Comparison of ENCODE assay signal across 25 mouse cellular contexts in the genomic region with DNA sequence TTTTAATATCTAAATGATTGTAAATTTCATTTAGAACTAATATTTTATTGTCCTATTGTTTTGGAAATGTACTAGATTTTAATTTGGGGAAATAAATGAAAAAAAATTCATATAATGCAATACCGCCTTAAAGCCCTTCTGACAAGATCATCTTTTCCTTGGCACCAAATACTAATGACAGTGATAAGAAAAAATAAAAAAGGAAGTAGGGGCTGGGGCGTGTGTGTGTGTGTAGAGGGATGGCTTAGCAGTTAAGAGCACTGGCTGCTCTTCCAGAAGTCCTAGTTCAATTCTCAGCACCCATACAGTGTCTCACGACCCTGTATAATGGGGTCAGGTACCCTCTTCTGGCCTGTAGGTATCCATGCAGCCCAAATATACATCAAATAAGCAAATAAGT. TPM values are rescaled to one million over a fixed set of nuclear protein-coding genes. Genes with fewer than 3 reads are reported as not detected.
DNase-seq lines count a peak whose midpoint lies in the region; ATAC-seq and TF ChIP-seq lines count a peak whose summit lies in the region.
"Had no signal": no experiment of that assay in that cellular context is flagged by ENCODE, and none has a peak within 500 bp of the region (broad histone marks: within the 10 kb centered on the region; RNA-seq: fewer than 3 reads in every experiment).

No protein-coding gene starts in this region.

- H3K36me3 ChIP-seq in heart, embryonic 12.5 days, result no peaks in the 10 kb centered on the region
- H3K36me3 ChIP-seq in MEL (ENCODE audit: control insufficient read depth in 1 of 2, insufficient read depth in 2 of 2, low read length in 2 of 2), result peaks cover 0 to 3% of the 10 kb centered on the region in 2 experiments; a peak in 1 of 4 replicates
- H3K36me3 ChIP-seq: G1E had no signal

- no peaks in the 10 kb centered on the region for H3K79me2 ChIP-seq in MEL (ENCODE audit: control insufficient read depth, insufficient read depth, low read length, poor library complexity)

- peak; percentile 55 to 82 for TF ChIP-seq EP300 in MEL (IDR thresholded peaks at IDR 0.05; ENCODE audit: low read depth in 1 of 2, low read length in 2 of 2)

- TF ChIP-seq POLR2A in MEL (IDR thresholded peaks at IDR 0.05; ENCODE audit: control insufficient read depth in 1 of 2, insufficient read depth in 1 of 2, low read depth in 1 of 2, low read length in 2 of 2, poor library complexity in 1 of 2), result no peak

- no peak for ATAC-seq in heart, embryonic 12.5 days (ENCODE audit: insufficient number of reproducible peaks, low FRiP score)
- ATAC-seq: activated CD4-positive, CD25-positive, alpha-beta regulatory T cell, adult 4 months; CD4-positive, CD25-positive, alpha-beta regulatory T cell, adult 4 months; Patski had no signal

- no peaks in the 10 kb centered on the region for H3K4me1 ChIP-seq in heart, embryonic 12.5 days (replicated peaks)
- H3K4me1 ChIP-seq in MEL (ENCODE audit: control insufficient read depth in 1 of 2, insufficient read depth in 2 of 2, low read length in 2 of 2), result peaks cover 0 to 11% of the 10 kb centered on the region in 2 experiments; a peak in 2 of 4 replicates

- no peak overlapping the region for H3K27ac ChIP-seq in heart, embryonic 12.5 days (ENCODE audit: poor library complexity, severe bottlenecking)
- no peak overlapping the region for H3K27ac ChIP-seq in MEL (ENCODE audit: control insufficient read depth, low read depth, low read length)

- no peak overlapping the region for H3K9ac ChIP-seq in heart, embryonic 12.5 days
- H3K9ac ChIP-seq in MEL (ENCODE audit: control insufficient read depth, low read depth, low read length, poor library complexity, severe bottlenecking), result no peak overlapping the region

- DNase-seq in heart, adult 11 months, result peak; percentile 30
- DNase-seq in 416B (ENCODE audit: low read depth) (peak; percentile 7), MEL (ENCODE audit: low read depth, low spot score) (peak; percentile 81), MEL-GATA-1-ER (ENCODE audit: extremely low read depth, low read depth) (peak; percentile 47)
- no peak for DNase-seq in adrenal gland, adult 2 months
- no peak for DNase-seq in gastrocnemius, adult 8-10 months (ENCODE audit: low spot score in 2 of 2)
- DNase-seq in cerebellum, adult 11-12 months, result no peak
- DNase-seq: adrenal gland, adult 8-10 months; adrenal gland, postnatal 10 days; adrenal gland, postnatal 14 days; adrenal gland, postnatal 25 days; adrenal gland, postnatal 36 days; B cell, adult 2 months; cerebellum, adult 11 months; cerebellum, adult 18-20 months; cerebellum, adult 2 months; cerebellum, adult 8-10 months; cerebellum, adult 9-10 months; cerebellum, adult 9-11 months had no signal

- TF ChIP-seq RAD21 in MEL (IDR thresholded peaks at IDR 0.05; ENCODE audit: low read depth, low read length), result no peak

- TF ChIP-seq CTCF in MEL (IDR thresholded peaks at IDR 0.05 in 2 of 3, conservative IDR thresholded peaks at IDR 0.05 in 1 of 3; ENCODE audit: control insufficient read depth in 1 of 3, insufficient read depth in 1 of 3, low read depth in 2 of 3, low read length in 3 of 3, poor library complexity in 1 of 3, severe bottlenecking in 1 of 3), result no peak

- H3K9me3 ChIP-seq in heart, embryonic 12.5 days (replicated peaks), result peaks cover 6% of the 10 kb centered on the region
- H3K9me3 ChIP-seq in MEL (replicated peaks; ENCODE audit: insufficient read depth, low read length), result no peaks in the 10 kb centered on the region

- H3K4me3 ChIP-seq in heart, embryonic 12.5 days, result no peak overlapping the region
- H3K4me3 ChIP-seq in MEL (ENCODE audit: control insufficient read depth in 1 of 2, insufficient read depth in 1 of 2, low read depth in 2 of 2, low read length in 2 of 2), result no peak overlapping the region

- 0 out of 2 replicates have a peak, but pooled peaks cover 5% of the 10 kb centered on the region for H3K27me3 ChIP-seq in heart, embryonic 12.5 days (replicated peaks)
- H3K27me3 ChIP-seq in MEL (ENCODE audit: control insufficient read depth in 1 of 2, insufficient read depth in 2 of 2, low read length in 2 of 2), result no peaks in the 10 kb centered on the region
- H3K27me3 ChIP-seq: CH12.LX had no signal

- H3K4me2 ChIP-seq in heart, embryonic 12.5 days, result no peak overlapping the region

- WGBS in heart, embryonic 12.5 days, result 68% methylated on average over 3 of the region's 3 CpGs

TF ChIP-seq in MEL, 35 proteins besides CTCF, POLR2A, EP300 and RAD21:
- TF ChIP-seq ZNF384 (IDR thresholded peaks at IDR 0.05; ENCODE audit: low read depth, low read length) (peak; percentile 80), MYC (IDR thresholded peaks at IDR 0.05; ENCODE audit: low read depth, low read length) (0 out of 2 replicates have a peak, but pooled peaks have one; percentile 24), MXI1 (IDR thresholded peaks at IDR 0.05; ENCODE audit: low read depth, low read length) (peak; percentile 29; the same call in 1 of the 2 replicates), USF1 (IDR thresholded peaks at IDR 0.05; ENCODE audit: low read depth, low read length) (no peak), ETS1 (IDR thresholded peaks at IDR 0.05; ENCODE audit: low read depth, low read length) (peak; percentile 33; the same call in 1 of the 2 replicates), POLR2AphosphoS5 (IDR thresholded peaks at IDR 0.05; ENCODE audit: borderline replicate concordance, low read depth, low read length) (no peak), GATA1 (IDR thresholded peaks at IDR 0.05; ENCODE audit: low read depth, low read length) (peak; percentile 79), MEF2A (IDR thresholded peaks at IDR 0.05; ENCODE audit: extremely low read depth, insufficient replicate concordance, low read depth, low read length, poor library complexity, severe bottlenecking) (no peak), MAZ (IDR thresholded peaks at IDR 0.05; ENCODE audit: low read depth, low read length) (peak; percentile 64; the same call in 1 of the 2 replicates), RCOR1 (IDR thresholded peaks at IDR 0.05; ENCODE audit: low read depth, low read length) (peak; percentile 69), TCF12 (IDR thresholded peaks at IDR 0.05; ENCODE audit: low read depth, low read length) (peak; percentile 51; the same call in 1 of the 2 replicates), TAL1 (IDR thresholded peaks at IDR 0.05; ENCODE audit: low read length) (no peak), JUND (IDR thresholded peaks at IDR 0.05; ENCODE audit: low read depth, low read length) (0 out of 2 replicates have a peak, but pooled peaks have one; percentile 31)

RNA-seq across cellular contexts. Expression of a gene that starts 36.4 kb away (rescaled TPM):
- polyA plus RNA-seq in heart, embryonic 12.5 days (2016; fragmentation: Nextera tagmentation; extraction: Ambion mirVana), result 104 and 105 TPM in 2 replicates
- 153 and 157 TPM in 2 replicates for total RNA-seq in MEL (2012; rRNA removed)
- polyA plus RNA-seq in MEL (2012; ENCODE audit: insufficient read depth in 1 of 2, insufficient read length in 2 of 2, low read depth in 1 of 2, low replicate concordance in 2 of 2, missing spikeins in 1 of 2), result 100 to 1,000 TPM; 309 to 348 TPM
- total RNA-seq in adrenal gland, adult 2 months (2021), result 100 to 1,000 TPM; 106 to 118 TPM
- polyA plus RNA-seq in adrenal gland, adult 2 months (2012; rRNA removed), result 9.5 and 15.1 TPM in 2 replicates
- 10 to 100 TPM; 36.4 to 45.5 (median 40.1) TPM for total RNA-seq in gastrocnemius, adult 8-10 months (2022)

Comparison
In these comparisons a context has a peak if more than half of its experiments do, and no peak if none do; other contexts are left out.
1. DNase-seq: peak in heart, adult 11 months (single experiment), 416B (single experiment), MEL (single experiment) and MEL-GATA-1-ER (single experiment); none in adrenal gland, adult 2 months (single experiment), gastrocnemius, adult 8-10 months (0 of 2) and cerebellum, adult 11-12 months (single experiment).